Mouse (Mus musculus) forebrain, embryonic 16.5 days (tissue): Measurements from ENCODE around the gene Rab10. TPM values are rescaled to one million over a fixed set of nuclear protein-coding genes. Genes with fewer than 3 reads are reported as not detected.

Experiments
- ATAC-seq: fragments of 200-750 bp; cut with Nextera tagmentation; 2 replicates; pipeline ENCODE4 v1.8.0; 2017; ENCODE audit warnings: mild to moderate bottlenecking, moderate library complexity
- H3K27ac ChIP-seq: fragments of 300-500 bp; sonication (generic); 2 replicates; pipeline ENCODE4 v1.5.1; 2014; ENCODE audit warnings: low read length, control low read depth
- H3K27me3 ChIP-seq: fragments of 300-500 bp; sonication (generic); replicated peaks from 2 replicates; pipeline ENCODE4 v1.6.1; 2014; ENCODE audit warnings: low read length; ENCODE audit not compliant: control insufficient read depth, insufficient read depth
- H3K36me3 ChIP-seq: fragments of 300-500 bp; sonication (generic); 2 replicates; pipeline ENCODE4 v1.6.1; 2014; ENCODE audit not compliant: control insufficient read depth, insufficient read depth
- H3K4me1 ChIP-seq: fragments of 300-500 bp; sonication (generic); replicated peaks from 2 replicates; pipeline ENCODE4 v1.6.1; 2014; ENCODE audit warnings: low read length; ENCODE audit not compliant: control insufficient read depth, insufficient read depth
- H3K4me2 ChIP-seq: fragments of 300-500 bp; sonication (generic); 2 replicates; pipeline ENCODE4 v1.6.1; 2014; ENCODE audit warnings: mild to moderate bottlenecking, low read length, control low read depth
- H3K4me3 ChIP-seq: fragments of 300-500 bp; sonication (generic); replicated peaks from 2 replicates; pipeline ENCODE4 v1.5.1; 2014; ENCODE audit warnings: mild to moderate bottlenecking, low read length, control low read depth
- H3K9ac ChIP-seq: fragments of 300-500 bp; sonication (generic); replicated peaks from 2 replicates; pipeline ENCODE4 v1.6.1; 2014; ENCODE audit warnings: low read depth, low read length, control low read depth
- H3K9me3 ChIP-seq: fragments of 300-500 bp; sonication (generic); 2 replicates; pipeline ENCODE4 v1.6.1; 2016; ENCODE audit warnings: low read length; ENCODE audit not compliant: control insufficient read depth
- WGBS: fragments of 180-500 bp; shearing (Covaris S2); extraction: QIAGEN DNeasy Blood & Tissue Kit; methylation state at CpG from one replicate; pipeline ENCODE4 v1.1.7; 2014; 5-methylcytosine and 5-hydroxymethylcytosine counted together
- polyA plus RNA-seq: library from polyadenylated mRNA; unstranded; fragments of >200 nt; fragmentation: Nextera tagmentation; extraction: Ambion mirVana; gene quantifications from 2 replicates; pipeline ENCODE4 v1.2.1, GENCODE M21; 2015

The Rab10 gene
- 135 and 155 TPM in 2 replicates for polyA plus RNA-seq

DNA sequence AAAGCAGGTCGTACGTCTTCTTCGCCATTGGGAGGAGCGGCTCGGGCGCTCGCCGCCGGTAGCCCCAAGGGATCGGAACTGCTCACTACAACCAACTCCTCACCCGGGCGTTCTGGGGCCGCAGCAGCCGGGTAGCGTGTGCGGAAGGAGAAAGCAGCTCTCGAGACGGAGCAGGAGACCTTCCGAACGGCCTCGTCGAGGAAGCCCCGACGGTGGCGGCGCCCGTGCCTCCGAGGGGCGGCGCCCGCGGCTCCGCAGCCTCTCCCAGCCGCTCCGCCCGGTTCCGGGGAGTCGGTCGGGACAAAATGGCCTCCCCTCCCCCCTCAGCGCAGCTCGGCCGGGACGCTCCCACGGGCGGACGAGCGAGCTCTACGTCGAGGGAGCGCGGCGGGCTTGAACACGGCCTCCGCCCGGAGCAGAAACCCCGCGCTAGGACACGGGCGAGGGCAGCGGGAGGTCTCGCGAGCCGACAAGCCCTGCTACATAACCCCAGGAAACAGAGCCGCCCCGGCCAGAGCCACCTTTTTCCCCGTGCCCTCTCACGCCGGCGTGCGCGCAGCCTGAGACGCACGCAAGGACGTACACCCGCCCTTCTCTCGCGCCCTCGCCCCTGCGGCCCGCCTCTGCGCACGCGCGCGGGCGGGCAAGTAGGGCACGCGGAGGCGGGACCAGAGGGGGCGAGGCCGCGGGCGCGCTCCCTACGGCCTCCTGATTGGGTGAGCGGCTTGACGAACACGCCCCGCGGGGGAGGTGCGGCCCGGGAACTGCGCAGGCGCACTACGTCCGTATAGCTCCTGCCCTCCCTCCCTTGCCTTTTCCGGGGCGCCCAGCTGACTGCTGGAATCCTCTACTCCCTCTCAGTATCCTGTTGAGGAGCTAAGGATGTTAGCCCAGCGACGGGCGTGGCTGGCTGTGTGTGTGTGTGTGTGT lies at the start of gene Rab10:
Rab10 (minus strand) TSS at position 579 of the 930 bp plus-strand sequence.
- Histone ChIP-seq H3K36me3 (no peaks in the 10 kb centered on the region), H3K4me3 (peak within 1 kb of the TSS; percentile 94), H3K4me1 (peaks cover 16% of the 10 kb centered on the region), H3K27ac (peak within 1 kb of the TSS; percentile 97), H3K27me3 (no peaks in the 10 kb centered on the region), H3K4me2 (peak within 1 kb of the TSS; percentile 88), H3K9me3 (no peaks in the 10 kb centered on the region), H3K9ac (peak within 1 kb of the TSS; percentile 87)
- ATAC-seq = peak; percentile 97
- WGBS = under 1% methylated on average over 94 of the region's 111 CpGs

DNA sequence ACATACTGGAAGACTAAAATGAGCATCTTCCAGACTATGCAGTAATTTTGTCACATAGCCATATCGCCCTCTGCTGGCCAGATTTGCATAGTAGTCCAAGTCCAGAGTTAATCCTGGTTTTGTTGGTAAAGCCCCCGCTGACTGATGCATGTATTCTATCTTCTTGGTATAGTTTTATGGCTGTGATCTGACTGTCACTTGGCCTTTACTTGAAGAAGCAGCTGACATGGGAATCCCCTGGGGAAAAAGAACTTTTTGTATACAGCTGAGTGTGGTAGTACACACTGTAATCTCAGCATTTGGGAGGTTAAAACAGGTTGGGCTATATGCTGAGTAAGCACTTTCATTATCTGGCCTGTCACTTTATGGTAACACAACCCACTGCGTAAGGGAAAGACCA lies 49.5 kb upstream of the Rab10 start:
- ATAC-seq = peak; percentile 32; the same call in 1 of the 2 replicates
- H3K9ac ChIP-seq = no peak overlapping the region
- no peak overlapping the region for H3K4me2 ChIP-seq
- H3K27me3 ChIP-seq = no peaks in the 10 kb centered on the region
- no peak overlapping the region for H3K4me3 ChIP-seq
- no peaks in the 10 kb centered on the region for H3K9me3 ChIP-seq
- H3K4me1 ChIP-seq = no peaks in the 10 kb centered on the region
- 19% methylated on average over 3 of the region's 3 CpGs for WGBS
- H3K27ac ChIP-seq = no peak overlapping the region
- no peaks in the 10 kb centered on the region for H3K36me3 ChIP-seq

DNA sequence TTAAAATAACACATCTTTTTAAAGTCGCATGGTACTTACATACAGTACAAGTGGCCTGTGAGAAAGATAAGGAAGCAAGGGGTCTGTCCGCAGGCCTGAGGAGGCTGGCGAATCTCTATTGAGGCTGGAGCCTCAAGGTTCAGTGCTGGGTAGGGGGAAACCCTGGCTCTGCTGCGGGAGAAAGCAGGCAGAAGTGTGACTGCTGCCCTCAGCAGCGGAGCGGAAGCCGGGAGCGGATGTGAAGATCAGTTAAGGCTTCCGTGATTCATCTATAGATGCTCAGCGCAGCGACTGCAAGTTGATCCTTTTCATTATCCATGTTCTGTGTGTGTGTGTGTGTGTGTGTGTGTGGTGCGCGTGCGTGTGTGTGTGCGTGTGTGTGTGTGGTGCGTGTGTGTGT lies 47.1 kb upstream of the Rab10 start:
- WGBS = 67% methylated on average over 16 of the region's 16 CpGs
- H3K4me3 ChIP-seq = peak overlapping the region; percentile 18; the same call in 1 of the 2 replicates
- ATAC-seq = no peak

DNA sequence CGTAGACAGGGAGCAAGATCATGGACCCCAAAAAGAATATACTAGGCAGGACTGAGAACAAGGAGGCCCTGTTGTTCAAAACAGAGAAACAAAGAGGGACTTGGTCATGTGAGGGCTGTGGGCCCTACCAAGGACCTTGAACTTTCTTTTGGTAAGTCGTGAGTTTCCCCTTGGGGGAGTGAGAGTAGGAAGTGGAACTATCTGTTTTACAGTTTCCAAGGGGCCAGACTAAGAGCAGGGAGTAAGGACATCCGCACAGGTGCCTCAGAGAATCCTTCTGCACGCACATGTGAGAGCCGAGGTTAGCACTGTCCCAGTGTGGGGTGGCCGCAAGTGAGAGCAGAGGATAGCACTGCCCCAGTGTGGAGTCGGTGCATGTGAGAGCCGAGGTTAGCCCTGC lies 45.3 kb upstream of the Rab10 start:
- H3K9ac ChIP-seq = no peak overlapping the region
- H3K9me3 ChIP-seq = no peaks in the 10 kb centered on the region
- H3K4me2 ChIP-seq = no peak overlapping the region
- WGBS = 86% methylated on average over 8 of the region's 8 CpGs
- no peaks in the 10 kb centered on the region for H3K36me3 ChIP-seq
- H3K4me3 ChIP-seq = no peak overlapping the region
- H3K27me3 ChIP-seq = no peaks in the 10 kb centered on the region
- no peak for ATAC-seq
- no peak overlapping the region for H3K27ac ChIP-seq
- no peaks in the 10 kb centered on the region for H3K4me1 ChIP-seq

More for the DNA sequence above, 47.1 kb upstream of the Rab10 start:
- H3K9ac ChIP-seq = no peak overlapping the region
- H3K36me3 ChIP-seq = no peaks in the 10 kb centered on the region
- no peak overlapping the region; the same call in 1 of the 2 replicates for H3K4me2 ChIP-seq
- no peaks in the 10 kb centered on the region for H3K9me3 ChIP-seq
- no peak overlapping the region for H3K27ac ChIP-seq
- no peaks in the 10 kb centered on the region for H3K27me3 ChIP-seq
- no peaks in the 10 kb centered on the region for H3K4me1 ChIP-seq

DNA sequence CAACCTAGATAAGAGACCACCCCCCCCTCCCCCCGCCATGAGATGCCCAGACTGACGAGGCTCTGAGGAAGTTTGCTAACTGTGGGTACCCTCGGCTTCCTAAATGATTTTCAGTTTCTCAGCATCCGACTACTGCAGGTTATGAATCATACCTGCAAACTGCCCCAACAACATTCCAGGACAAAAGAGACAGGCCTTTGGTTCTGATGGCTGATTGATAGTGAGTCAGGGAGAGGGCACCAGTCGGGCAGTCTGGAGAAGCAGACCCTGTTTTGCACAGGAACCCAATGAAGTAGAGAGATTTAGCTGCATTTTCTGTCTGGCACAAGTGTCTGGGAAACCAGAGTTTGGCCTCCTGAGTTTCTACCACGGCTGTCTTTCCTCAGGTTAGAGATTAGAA lies 42.4 kb upstream of the Rab10 start:
- H3K27ac ChIP-seq = no peak overlapping the region
- ATAC-seq = no peak
- H3K9ac ChIP-seq = no peak overlapping the region
- WGBS = 83% methylated on average over 6 of the region's 6 CpGs
- no peaks in the 10 kb centered on the region for H3K9me3 ChIP-seq
- no peak overlapping the region for H3K4me2 ChIP-seq
- no peak overlapping the region for H3K4me3 ChIP-seq
- no peaks in the 10 kb centered on the region for H3K4me1 ChIP-seq
- H3K27me3 ChIP-seq = no peaks in the 10 kb centered on the region
- no peaks in the 10 kb centered on the region for H3K36me3 ChIP-seq

DNA sequence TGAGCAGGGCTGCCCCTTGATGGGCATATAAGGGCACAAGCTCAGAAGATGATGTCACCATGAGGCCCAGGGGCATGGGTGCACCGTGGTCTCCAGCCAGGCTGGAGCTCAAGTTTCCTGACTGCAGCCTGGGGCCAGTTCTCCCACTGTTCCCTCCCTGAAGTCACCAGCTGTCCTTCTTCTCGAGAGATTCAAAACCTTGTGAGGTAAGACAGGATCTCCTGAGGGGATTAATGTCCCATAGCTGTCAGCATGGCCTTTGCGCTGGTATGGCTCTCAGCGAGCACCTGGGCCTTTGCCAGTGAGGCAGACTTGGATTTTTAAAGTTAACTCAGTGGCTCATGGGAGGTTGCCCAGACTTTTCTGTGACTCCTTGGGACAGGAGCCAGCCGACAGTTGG lies 40.4 kb upstream of the Rab10 start:
- H3K9ac ChIP-seq = no peak overlapping the region
- no peaks in the 10 kb centered on the region for H3K4me1 ChIP-seq
- no peaks in the 10 kb centered on the region for H3K27me3 ChIP-seq
- H3K4me3 ChIP-seq = no peak overlapping the region
- H3K36me3 ChIP-seq = no peaks in the 10 kb centered on the region
- no peak overlapping the region for H3K27ac ChIP-seq
- 83% methylated on average over 5 of the region's 5 CpGs for WGBS
- no peaks in the 10 kb centered on the region for H3K9me3 ChIP-seq
- ATAC-seq = no peak
- H3K4me2 ChIP-seq = no peak overlapping the region

DNA sequence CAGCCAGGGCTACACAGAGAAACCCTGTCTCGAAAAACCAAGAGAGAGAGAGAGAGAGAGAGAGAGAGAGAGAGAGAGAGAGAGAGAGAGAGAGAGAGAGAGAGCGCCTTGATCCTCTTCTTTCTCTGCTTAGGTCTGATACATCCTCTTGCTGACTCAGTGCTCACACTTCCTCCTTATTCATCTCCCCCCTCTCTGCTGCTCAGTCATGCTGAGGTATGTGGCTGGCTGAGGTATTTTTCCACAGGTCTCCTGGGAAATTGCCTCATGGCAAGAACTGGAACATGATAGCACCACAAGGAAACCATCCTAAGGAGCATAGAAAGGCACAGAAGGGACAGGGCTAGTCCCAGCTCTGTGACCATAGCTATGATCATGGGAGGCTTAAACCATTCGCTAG lies 39.6 kb upstream of the Rab10 start:
- H3K36me3 ChIP-seq = no peaks in the 10 kb centered on the region
- no peaks in the 10 kb centered on the region for H3K9me3 ChIP-seq
- no peak overlapping the region for H3K9ac ChIP-seq
- no peaks in the 10 kb centered on the region for H3K27me3 ChIP-seq
- H3K4me2 ChIP-seq = no peak overlapping the region
- ATAC-seq = no peak
- H3K4me3 ChIP-seq = no peak overlapping the region
- no peak overlapping the region for H3K27ac ChIP-seq
- 71% methylated on average over 2 of the region's 3 CpGs for WGBS
- no peaks in the 10 kb centered on the region for H3K4me1 ChIP-seq

DNA sequence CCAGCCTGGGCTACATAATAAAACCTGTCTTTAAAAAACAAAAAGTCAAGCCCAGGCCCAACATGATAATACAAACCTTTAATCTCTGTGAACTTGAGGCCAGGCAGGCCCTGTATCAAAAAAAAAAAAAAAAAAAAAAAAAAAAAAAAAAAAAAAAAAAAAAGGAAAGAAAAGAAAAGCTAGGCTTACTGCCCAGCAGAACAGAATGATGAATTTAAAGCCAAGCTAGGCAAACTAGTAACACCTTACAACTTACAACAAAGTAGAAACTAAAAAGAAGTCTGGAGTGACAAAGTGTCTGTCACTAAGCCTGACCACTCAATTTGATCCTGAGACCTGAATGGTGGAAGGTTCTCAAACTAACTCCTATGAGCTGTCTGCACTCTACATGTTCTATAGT lies 37.9 kb upstream of the Rab10 start:
- H3K4me2 ChIP-seq = no peak overlapping the region
- no peak overlapping the region for H3K27ac ChIP-seq
- H3K4me3 ChIP-seq = no peak overlapping the region
- H3K36me3 ChIP-seq = no peaks in the 10 kb centered on the region
- H3K9ac ChIP-seq = no peak overlapping the region
- ATAC-seq = no peak
- H3K4me1 ChIP-seq = no peaks in the 10 kb centered on the region
- no peaks in the 10 kb centered on the region for H3K9me3 ChIP-seq
- H3K27me3 ChIP-seq = no peaks in the 10 kb centered on the region

DNA sequence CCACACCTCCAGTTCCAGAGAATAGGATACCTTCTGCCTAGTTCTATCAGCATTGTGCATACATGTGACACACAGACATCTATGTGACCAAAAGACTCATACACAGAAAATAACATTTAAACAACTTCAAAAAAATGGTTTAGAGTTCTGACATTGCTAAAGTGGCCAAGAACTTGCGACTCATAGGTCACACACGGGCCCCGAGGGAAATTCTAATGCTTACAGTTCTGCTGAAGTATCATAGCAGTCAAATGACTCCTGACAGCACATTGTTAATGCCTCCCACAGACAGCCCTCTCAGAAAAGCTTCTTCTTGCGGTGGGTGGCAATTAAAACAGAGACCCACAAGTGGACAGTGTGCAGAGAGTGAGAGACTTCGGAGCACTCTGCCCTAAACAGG lies 35.3 kb upstream of the Rab10 start:
- WGBS = 87% methylated on average over 5 of the region's 5 CpGs

More for the DNA sequence above, 35.3 kb upstream of the Rab10 start:
- Histone ChIP-seq H3K9me3 (no peaks in the 10 kb centered on the region), H3K4me2 (no peak overlapping the region), H3K4me1 (no peaks in the 10 kb centered on the region), H3K4me3 (no peak overlapping the region), H3K27ac (no peak overlapping the region), H3K27me3 (no peaks in the 10 kb centered on the region), H3K9ac (no peak overlapping the region), H3K36me3 (no peaks in the 10 kb centered on the region)
- ATAC-seq = no peak
